Mouse (Mus musculus): ENCODE data around the gene Snrnp35.

DNA sequence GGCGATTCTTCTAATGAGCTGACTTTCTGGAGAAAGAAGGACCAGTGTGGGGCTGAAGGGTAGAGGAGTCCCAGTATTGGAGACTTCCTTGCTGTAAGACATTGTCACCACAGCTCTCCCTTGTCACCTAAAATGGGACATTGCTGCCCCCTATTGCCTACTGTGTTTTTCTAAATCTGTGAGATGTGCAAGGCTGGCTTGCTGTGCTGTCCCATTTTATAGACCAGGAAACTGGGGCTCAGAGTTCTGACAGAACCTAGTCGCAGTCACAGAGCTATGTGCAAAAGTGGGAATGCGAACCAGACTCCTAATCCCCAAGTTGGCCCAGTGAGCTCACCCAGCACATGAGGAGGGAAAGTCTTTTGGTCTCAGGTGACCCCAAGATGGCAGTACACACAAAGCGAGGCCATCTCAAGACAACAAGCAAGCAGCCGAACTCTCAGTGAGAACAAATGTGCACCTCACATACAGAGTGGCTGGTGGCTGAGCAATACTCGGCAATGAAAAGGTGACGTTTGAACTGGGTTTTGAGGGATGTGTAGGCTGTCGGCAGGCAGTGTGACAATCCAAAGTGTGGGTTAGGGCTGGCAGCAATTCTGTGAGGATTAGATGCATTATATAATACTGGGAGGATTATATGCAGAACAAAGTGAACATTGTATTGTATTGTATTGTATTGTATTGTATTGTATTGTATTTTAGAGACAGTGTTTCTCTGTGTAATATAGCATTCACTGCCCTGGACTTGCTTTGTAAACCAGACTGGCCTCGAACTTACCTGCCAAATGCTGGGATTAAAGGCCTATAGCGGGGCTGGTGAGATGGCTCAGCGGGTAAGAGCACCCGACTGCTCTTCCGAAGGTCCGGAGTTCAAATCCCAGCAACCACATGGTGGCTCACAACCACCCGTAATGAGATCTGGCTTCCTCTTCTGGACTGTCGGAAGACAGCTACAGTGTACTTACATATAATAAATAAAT lies 56.2 kb downstream of the Snrnp35 start:
- peak; percentile 46; the same call in 1 of the 2 replicates for TF ChIP-seq CTCF (IDR thresholded peaks at IDR 0.05; ENCODE audit: low read depth, low read length)
- no peak for TF ChIP-seq POLR2A (IDR thresholded peaks at IDR 0.05; ENCODE audit: extremely low read depth, insufficient read depth, low read length)
